Mouse (Mus musculus) testis, adult 2 months (tissue): ENCODE results near the gene Kmt2d. TPM values are rescaled to one million over a fixed set of nuclear protein-coding genes. Genes with fewer than 3 reads are reported as not detected.

Source experiments
- H3K27ac ChIP-seq: fragments of 200-500 bp; 2 replicates; pipeline ENCODE4 v1.5.1; 2012; ENCODE audit warnings: low read depth, low read length; ENCODE audit not compliant: control insufficient read depth, insufficient read depth
- H3K27me3 ChIP-seq: fragments of 200-500 bp; 2 replicates; pipeline ENCODE4 v1.6.1; 2012; ENCODE audit warnings: mild to moderate bottlenecking, low read length, moderate library complexity; ENCODE audit not compliant: control insufficient read depth, insufficient read depth
- H3K36me3 ChIP-seq: fragments of 200-500 bp; 2 replicates; pipeline ENCODE4 v1.6.1; 2012; ENCODE audit warnings: mild to moderate bottlenecking, low read length; ENCODE audit not compliant: control insufficient read depth, insufficient read depth
- H3K4me1 ChIP-seq: fragments of 200-500 bp; 2 replicates; pipeline ENCODE4 v1.6.1; 2012; ENCODE audit warnings: low read length; ENCODE audit not compliant: control insufficient read depth, insufficient read depth
- H3K4me3 ChIP-seq: fragments of 200-500 bp; 2 replicates; pipeline ENCODE4 v1.5.1; 2012; ENCODE audit warnings: low read depth, mild to moderate bottlenecking, low read length, moderate library complexity, mixed read lengths; ENCODE audit not compliant: control insufficient read depth
- CTCF ChIP-seq: fragments of 200-500 bp; IDR thresholded peaks from 2 replicates; pipeline ENCODE4 v1.5.1; 2012; ENCODE audit warnings: low read depth, mild to moderate bottlenecking, inconsistent platforms, low read length, moderate library complexity; ENCODE audit not compliant: control insufficient read depth, insufficient read depth, insufficient replicate concordance
- POLR2A ChIP-seq: fragments of 200-500 bp; IDR thresholded peaks from 2 replicates; pipeline ENCODE4 v1.6.1; 2012; ENCODE audit warnings: low read depth, mild to moderate bottlenecking, inconsistent platforms, low read length, moderate library complexity; ENCODE audit not compliant: control insufficient read depth
- polyA plus RNA-seq: library from polyadenylated mRNA; depleted of rRNA; stranded (reverse); fragments of >200 nt; gene quantifications from 2 replicates; pipeline ENCODE4 v1.2.3, GENCODE M21; 2012

Kmt2d gene
- polyA plus RNA-seq, 1 experiment = 17.0 TPM

DNA sequence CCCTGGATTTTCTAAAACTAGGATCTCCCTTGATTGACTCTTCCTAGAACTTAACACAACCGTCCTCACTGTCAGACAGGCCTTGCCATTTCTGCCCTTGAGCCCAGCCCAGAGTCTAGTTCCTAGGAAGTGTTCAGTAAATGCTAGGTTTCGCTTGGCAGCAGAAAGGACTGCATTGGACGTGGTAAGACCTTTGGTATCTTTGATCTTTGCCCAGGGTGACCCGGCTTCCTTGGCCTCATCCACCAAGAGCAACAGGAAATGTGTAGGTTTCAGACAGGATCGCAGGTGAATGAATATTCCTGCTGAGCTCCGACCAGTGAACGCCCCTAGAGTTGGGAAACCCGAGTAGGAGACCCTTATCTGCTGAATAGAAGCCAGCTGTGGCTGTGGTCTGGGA lies 68.1 kb downstream of the Kmt2d start:
- TF ChIP-seq CTCF (no peak), POLR2A (no peak)
- peaks cover 3% of the 10 kb centered on the region; the same call in 1 of the 2 replicates for H3K27me3 ChIP-seq
- no peaks in the 10 kb centered on the region for H3K36me3 ChIP-seq
- H3K27ac ChIP-seq = no peak overlapping the region
- no peak overlapping the region for H3K4me3 ChIP-seq
- H3K4me1 ChIP-seq = peaks cover 28% of the 10 kb centered on the region

DNA sequence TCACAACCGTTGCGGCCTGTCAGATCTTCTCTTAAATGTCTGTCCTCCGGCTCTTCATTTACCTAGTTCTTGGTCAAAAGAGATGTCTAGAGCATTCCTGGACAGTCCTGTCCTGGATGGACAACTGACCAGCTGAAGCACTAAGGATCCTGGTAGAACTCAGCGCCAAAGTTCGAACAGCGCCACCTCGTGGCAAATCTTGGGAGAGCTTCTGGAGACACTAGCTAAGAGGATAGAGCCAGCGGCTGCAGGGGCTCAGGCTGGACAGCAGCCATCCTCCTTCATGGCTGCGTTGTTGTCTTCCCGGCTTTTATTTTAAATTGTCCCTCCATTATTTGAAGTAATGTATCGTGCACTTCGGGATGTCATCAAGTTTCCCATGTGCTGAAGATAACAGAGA lies 71.6 kb downstream of the Kmt2d start:
- no peaks in the 10 kb centered on the region for H3K36me3 ChIP-seq
- no peak overlapping the region for H3K4me3 ChIP-seq
- peaks cover 10% of the 10 kb centered on the region for H3K4me1 ChIP-seq
- peak; percentile 91 for TF ChIP-seq CTCF
- no peak for TF ChIP-seq POLR2A
- H3K27ac ChIP-seq = no peak overlapping the region
- H3K27me3 ChIP-seq = 0 out of 2 replicates have a peak, but pooled peaks cover 3% of the 10 kb centered on the region

DNA sequence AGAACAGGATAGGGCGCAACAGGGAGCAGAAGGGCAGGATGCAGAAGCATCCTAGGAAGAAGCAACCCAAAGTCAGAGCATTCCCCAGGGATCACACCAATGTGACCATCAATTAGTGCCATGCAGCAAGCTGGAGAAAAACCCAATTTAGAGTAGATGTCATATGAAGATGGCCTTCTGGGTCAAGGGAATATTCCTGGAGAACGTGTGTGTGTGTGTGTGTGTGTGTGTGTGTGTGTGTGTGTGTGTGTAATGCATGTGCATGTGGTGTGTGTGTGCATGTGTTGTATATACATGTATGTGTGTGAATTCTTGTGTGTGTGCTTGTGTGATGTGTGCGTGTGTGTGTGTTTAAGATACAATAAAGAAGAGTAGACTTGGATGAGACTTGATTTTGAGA lies 72.1 kb downstream of the Kmt2d start:
- Histone ChIP-seq H3K4me1 (peaks cover 5% of the 10 kb centered on the region), H3K36me3 (no peaks in the 10 kb centered on the region), H3K4me3 (no peak overlapping the region), H3K27ac (no peak overlapping the region), H3K27me3 (0 out of 2 replicates have a peak, but pooled peaks cover 3% of the 10 kb centered on the region)
- no peak for TF ChIP-seq CTCF
- TF ChIP-seq POLR2A = no peak

DNA sequence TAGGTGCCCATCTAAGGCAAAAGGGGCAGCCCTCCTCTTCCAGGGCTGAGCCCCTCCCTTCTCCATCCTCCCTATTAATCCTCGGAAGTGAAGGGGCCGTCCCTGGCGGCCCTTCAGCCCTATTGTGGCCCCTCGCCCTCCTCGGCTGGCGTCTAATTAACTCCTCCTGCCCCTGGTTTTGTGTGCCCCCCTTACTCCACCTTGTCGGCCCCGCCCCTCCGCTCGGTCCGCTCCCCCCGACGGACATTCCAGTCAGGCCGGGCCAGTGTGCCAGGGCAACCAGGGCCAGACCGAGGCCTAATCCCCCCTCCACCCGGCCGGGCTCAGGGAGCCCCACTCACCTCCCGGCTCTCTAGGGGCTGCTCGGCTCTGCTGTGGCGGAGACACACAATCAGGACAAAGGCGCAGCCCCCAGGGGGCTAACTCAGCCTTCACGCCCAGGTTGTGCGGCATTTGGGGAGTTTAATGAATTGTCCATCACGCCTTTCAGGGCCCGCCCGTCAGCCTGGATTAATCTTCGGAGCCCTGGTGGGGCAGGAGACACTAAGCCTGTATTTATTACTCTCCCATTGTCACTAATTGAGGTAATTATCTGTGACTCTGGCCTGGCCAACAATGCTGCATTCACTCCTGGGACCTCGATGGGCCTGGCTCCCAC lies 73.0 kb downstream of the Kmt2d start:
- Histone ChIP-seq H3K27me3 (0 out of 2 replicates have a peak, but pooled peaks cover 3% of the 10 kb centered on the region), H3K36me3 (no peaks in the 10 kb centered on the region), H3K27ac (no peak overlapping the region), H3K4me1 (peaks cover 9% of the 10 kb centered on the region), H3K4me3 (no peak overlapping the region)
- TF ChIP-seq POLR2A = no peak
- TF ChIP-seq CTCF = no peak

DNA sequence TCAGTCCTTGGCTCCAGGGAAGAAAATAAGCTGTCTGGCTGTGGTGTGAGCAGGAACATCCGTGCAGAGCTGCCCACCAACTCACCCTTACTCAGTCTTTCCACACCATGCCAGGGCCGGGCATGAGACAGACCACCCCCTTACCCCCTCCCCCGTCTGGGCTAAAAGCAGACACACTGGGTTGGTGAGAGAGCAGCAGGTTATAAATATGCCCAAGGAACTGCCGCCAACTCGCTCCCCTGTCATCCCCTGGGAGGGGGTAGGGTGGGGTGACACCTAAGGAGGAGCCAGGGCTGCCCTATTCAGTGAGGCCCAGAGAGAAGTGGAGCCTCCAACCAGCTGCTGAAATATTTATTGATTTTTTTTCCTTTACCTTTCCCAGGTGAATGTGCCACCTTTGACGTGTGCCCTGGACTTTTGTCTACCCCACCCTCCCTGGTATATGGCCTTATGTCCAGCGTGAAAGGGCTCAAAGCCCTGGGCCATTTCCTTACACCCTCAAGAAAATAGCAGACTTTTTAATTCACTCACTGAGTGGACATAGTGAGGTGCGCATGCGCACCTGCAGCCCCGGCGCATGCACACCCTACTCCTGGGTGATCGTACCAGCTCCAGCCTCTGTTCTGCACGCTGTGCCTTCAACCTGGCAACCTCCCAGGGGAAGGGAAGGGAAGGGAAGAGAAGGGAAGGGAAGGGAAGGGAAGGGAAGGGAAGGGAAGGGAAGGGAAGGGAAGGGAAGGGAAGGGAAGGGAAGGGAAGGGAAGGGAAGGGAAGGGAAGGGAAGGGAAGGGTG lies 74.0 kb downstream of the Kmt2d start:
- H3K27me3 ChIP-seq = peaks cover 3% of the 10 kb centered on the region; the same call in 1 of the 2 replicates
- H3K4me3 ChIP-seq = no peak overlapping the region
- no peaks in the 10 kb centered on the region for H3K36me3 ChIP-seq
- no peak overlapping the region for H3K27ac ChIP-seq
- peaks cover 17% of the 10 kb centered on the region for H3K4me1 ChIP-seq
- TF ChIP-seq CTCF = no peak
- no peak for TF ChIP-seq POLR2A

DNA sequence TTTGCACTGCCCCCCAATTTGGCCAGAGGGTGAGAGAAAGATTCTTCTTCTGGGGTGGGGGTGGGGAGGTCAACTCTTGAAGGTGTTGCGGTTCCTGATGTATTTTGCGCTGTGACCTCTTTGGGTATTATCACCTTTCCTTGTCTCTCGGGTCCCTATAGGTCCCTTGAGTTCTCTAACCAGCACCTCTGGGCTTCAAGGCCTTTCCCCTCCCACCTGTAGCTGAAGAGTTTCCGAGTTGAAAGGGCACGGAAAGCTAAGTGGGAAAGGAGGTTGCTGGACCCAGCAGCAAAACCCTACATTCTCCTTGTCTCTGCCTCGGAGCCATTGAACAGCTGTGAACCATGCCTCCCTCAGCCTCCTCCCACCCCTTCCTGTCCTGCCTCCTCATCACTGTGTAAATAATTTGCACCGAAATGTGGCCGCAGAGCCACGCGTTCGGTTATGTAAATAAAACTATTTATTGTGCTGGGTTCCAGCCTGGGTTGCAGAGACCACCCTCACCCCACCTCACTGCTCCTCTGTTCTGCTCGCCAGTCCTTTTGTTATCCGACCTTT lies 77.8 kb downstream of the Kmt2d start:
- Histone ChIP-seq H3K27ac (no peak overlapping the region), H3K36me3 (no peaks in the 10 kb centered on the region), H3K27me3 (peaks cover 13% of the 10 kb centered on the region; the same call in 1 of the 2 replicates), H3K4me3 (no peak overlapping the region; the same call in 1 of the 2 replicates), H3K4me1 (peaks cover 36% of the 10 kb centered on the region)
- TF ChIP-seq CTCF = no peak
- TF ChIP-seq POLR2A = no peak
